Mouse (Mus musculus): ENCODE data around the gene Gabpa.
A peak's percentile ranks its signal among the peaks of the same experiment; 100 is the strongest.

Gene Gabpa

DNA sequence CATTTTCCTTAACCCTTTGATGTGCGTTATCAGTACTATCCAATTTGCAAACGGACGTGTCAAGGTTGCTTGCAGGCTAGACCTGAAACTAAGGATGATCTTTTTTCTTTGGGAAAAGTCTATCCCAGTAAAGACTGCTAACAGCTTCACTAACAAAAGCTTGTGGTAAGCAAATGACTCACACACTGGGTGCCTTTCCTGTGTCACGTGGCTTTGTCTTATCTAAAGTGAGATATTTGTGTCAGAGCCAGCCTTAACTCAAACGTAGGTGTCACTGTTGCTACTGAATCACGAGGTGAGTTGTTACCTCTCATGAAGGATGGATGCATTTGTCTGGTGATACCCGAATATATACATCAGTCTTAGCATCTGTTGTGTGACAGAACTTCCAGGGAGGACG lies 29.9 kb downstream of the Gabpa start:
- DNase-seq (ENCODE audit: low spot score) = no peak

DNA sequence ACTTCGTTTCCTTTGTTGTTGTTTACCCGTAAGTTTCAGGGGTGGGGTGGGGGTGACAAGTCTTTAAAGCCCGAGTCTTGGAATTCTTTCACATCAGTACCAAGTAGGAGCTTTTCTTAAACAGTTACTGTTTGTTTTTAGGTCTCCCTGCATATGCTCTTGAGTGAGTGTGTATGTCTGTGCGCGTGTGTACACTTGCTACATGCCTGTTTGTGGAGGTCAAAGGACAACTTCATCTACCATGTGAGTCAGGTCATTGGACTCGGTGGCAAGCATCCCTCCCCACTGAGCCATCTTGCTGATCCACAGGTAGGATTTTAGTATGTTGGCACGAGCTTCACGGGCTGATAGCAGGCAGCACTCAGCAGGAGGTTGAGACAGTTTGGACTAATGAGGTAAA lies 39.1 kb downstream of the Gabpa start:
- no peak for DNase-seq (ENCODE audit: low spot score)

DNA sequence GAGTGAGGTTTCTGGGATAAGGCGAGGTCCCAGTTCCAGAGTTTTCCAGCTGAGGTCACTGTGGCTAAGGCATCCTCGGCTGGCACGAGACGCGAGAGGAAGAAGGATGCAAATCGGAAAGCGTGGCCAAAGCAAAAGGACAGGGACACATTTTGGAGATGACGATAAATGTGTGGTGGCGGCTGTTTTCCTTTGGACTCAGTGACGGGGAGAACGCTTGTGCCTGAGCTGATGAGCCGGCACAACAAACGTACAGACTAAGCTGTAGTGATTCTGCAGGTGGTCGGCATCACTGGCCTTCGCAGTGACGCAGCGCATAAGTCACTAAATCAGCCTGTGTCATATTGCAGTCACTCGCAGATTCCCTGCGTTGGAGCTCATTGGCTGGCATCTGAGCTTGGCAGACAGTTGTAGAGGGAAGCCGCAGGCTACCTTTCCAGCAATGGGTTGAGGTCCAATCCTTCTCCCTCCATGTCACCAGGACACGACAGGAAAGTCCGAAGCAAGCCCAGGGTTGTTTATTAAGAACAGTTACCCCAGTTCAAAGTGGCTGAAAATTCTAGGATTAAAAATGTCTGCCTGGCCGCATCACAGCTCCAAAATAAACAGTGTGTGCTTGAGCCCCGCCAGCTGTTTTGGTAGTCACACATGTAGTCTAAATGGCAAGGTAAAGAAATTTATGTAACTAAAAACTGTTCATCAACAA lies 40.4 kb downstream of the Gabpa start:
- DNase-seq (ENCODE audit: low spot score) = no peak

DNA sequence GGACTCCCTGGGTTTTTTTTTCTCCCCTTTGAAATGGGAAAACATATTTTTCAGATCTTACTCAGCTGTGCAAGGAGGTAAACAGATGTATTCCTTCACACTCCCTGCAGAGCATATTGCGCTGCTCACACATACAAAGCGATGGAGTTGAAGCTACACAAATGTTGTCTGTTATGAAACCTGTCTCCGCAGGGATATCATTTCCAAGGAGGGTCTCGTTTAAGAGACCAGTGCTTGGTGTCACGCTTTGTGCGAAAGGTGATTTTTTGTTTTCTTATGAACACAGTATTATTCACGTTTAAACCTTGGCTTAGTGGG lies 41.0 kb downstream of the Gabpa start:
- no peak for DNase-seq (ENCODE audit: low spot score)

DNA sequence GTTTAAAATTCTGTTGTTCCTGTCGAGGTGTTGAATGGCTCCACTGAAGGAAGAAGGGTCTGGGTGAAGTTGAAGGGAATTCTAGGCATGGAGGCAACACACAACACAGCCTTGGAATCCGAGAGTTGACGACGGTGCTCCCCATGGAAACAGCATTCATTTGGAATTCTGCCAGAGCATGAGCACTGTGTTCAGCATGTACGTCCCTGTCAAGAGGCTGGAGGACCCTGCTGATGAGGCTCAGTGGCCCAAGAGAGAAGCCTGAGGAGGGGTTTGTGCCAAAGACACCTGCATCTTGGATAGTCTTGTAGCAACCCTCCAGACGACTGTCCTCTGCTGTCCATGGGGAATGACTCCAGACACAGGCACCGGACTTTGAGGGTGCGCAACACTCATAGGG lies 41.4 kb downstream of the Gabpa start:
- DNase-seq (ENCODE audit: low spot score) = no peak

DNA sequence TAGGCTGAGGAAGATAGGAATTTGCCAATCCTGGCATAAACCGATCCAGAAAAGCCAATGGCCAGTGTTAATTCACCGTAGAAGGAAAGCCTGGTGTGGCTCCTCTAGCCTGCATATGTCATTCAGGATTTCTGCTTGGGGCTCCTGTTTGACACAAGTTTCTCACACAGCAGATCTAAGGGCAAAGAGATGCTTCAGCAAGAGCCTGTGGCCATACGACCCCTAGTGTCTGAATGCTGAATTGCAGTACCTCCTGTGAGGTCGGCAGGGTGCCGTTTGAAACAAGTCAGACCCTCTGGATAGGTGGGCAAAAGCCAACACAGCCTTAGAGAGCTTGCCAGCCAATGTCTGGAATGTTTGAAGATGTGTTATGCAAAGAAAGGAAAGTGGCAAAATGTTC lies 44.4 kb downstream of the Gabpa start:
- peak; percentile 3 for DNase-seq (ENCODE audit: low spot score)

DNA sequence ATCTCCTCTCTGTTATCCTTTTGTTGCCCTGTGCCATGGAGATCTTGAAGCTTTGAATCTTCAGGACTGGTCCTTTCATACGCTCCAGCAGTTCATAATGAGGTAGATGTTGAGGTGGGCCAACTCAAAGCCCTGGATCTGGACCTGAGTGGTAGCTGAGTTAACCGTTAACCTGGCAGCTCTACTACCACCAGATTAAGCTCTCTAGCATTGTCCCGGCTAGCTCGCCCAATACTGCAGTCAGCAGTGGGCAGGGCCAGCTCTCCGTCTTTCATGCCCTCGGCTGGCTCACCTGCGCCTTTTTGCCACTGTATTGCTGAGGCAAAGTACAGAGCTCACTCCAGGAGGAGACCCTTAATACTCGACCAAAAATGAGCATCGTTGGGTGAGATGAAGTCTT lies 46.4 kb downstream of the Gabpa start:
- no peak for DNase-seq (ENCODE audit: low spot score)

DNA sequence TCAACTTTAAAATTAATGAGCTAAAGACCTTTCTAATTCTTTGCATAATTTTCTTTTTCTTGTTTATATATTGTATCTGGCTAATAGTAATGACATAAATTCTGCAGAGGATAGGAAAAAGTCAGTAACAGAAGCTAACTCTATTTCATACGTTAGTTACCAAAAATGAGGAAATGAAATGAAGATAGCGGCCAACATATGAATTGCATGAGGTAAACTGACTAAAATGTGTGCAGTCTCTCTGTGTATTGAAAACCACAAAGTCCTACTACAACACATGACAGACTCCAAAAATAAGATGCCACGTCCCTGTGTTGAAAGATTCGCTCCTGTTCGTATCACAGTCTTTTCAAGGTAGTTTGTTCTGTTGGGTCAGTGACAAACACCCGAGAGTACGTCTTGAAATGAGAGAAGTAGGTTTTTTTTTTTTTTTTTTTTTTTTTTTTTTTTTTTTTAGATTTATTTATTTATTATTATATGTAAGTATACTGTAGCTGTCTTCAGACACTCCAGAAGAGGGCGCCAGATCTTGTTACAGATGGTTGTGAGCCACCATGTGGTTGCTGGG lies 47.1 kb downstream of the Gabpa start:
- DNase-seq (ENCODE audit: low spot score) = no peak

DNA sequence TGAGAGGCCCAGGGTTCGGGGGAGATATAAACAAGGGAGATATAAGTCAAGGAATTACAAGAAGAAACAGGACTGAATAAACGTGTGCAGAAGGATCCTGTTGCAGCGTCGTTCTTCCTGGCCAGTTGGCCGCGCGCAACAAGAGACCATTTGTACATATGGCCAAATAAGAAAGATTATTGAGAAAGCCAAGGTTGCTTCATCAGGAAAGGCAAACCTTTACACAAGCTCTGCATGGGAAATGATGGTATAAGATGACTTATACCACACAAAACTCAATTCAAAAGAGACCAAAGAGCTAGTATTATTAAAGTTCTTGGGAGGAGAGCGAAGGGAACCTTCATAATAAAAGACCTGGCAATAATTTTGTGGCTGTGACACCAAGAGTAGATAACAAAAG lies 49.8 kb downstream of the Gabpa start:
- no peak for DNase-seq (ENCODE audit: low spot score)

DNA sequence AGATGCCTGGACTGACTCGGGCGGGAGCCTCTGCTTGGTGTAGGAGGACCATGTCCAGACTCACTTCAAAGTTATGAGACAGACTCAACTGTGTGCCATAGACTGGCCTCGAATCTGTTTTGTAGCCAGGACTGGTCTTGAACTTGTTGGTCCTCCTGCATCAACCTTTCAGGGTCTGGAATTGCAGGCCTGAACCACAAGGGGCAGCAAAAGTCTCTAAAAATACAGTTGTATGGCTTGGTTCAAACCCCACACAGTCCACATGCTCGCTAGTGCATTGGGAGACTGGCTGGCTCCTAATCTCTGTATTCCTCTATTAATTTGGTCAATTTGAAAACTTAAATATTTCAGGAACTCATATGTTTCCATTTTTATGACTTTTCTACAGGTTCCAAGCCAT lies 68.3 kb downstream of the Gabpa start:
- DNase-seq (ENCODE audit: low spot score) = no peak

DNA sequence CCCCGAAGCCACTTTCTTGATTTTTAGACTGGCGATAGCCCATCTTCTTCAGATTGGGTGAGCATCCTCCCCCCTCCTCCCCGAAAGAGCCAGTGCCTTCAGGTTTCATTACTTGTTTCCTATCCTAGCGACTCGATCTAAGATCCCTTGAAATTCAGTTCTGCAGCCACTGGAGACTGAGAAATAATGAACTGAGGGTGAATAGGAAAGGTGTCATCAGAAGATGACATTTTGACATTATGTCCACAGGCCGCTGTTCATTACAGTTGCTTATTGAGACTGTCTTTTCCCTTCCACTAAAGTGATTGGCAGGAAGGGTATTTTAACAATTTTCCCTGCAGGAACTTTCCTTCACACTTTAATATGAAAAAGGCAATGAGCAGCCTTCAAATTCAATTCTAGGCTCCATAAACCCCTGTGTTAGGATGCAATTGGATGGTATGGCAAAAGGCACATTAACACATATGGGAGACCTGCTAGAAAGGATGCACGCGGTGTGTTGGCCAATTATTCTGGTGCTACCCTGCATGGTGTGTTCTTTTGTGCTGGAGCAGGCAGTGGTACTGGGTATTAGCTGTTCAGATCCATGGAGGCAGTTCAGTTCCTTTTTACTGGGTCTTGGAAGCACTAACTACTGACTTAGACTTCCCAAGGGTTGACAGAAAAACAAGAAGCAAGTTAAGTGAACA lies 76.9 kb downstream of the Gabpa start:
- DNase-seq (ENCODE audit: low spot score) = no peak

Measured in ovary, adult 18-20 months (tissue).